In genomic region chr1:152791269-152791668, GRCm38 (mm10) we compare ENCODE assay signal across 1 mouse cellular context.
TF ChIP-seq lines count a peak whose summit lies in the region.

No protein-coding gene starts in this region.

TF ChIP-seq in ES-E14, 5 proteins besides CTCF, POLR2A, EP300 and RAD21 (continued from another document):
- no peak for TF ChIP-seq HCFC1 (IDR thresholded peaks at IDR 0.05; ENCODE audit: borderline replicate concordance, insufficient read depth, low read length)
- peak; percentile 55; the same call in 1 of the 2 replicates for TF ChIP-seq MAFK (IDR thresholded peaks at IDR 0.05; ENCODE audit: insufficient read depth, low read depth, low read length)
- TF ChIP-seq ZNF384 (IDR thresholded peaks at IDR 0.05; ENCODE audit: low read depth, low read length) = no peak
